Mouse (Mus musculus) embryonic stem cell, embryonic (primary cell): Measurements from ENCODE around the gene Tff2.

Experiments used
- CTCF ChIA-PET, 4 experiments: fragments of 300-600 bp in 2 of 4; fragments of 350-600 bp in 2 of 4; sonication (Branson Sonifier 250); formaldehyde crosslinking; loops; one replicate each; lab custom pipeline; 2022; ENCODE audit warnings: inconsistent platforms in 2 of 4; lab: Charles Lee
- POLR2A ChIA-PET, 4 experiments: fragments of 300-600 bp in 2 of 4; fragments of 350-600 bp in 2 of 4; sonication (Branson Sonifier 250); formaldehyde crosslinking; loops; one replicate each; lab custom pipeline; 2022; ENCODE audit warnings: antibody characterized with exemption in 4 of 4, inconsistent platforms in 1 of 4; lab: Charles Lee

The Tff2 gene

GRCm38 (mm10) chr17:31113191-31113856 lies 30.8 kb downstream of the Tff2 start:
- POLR2A ChIA-PET, result interaction anchor here in 3 of 4 experiments (0.5 to 1.1 kb wide), 7 partner anchors 10 to 190 kb away, joined by 3 to 5 read pairs (median 3); partner anchors contain the start of gene Abcg1 (in 1 of the 3)

GRCm38 (mm10) chr17:31108388-31108787 lies 35.7 kb downstream of the Tff2 start:
- POLR2A ChIA-PET, result interaction anchor here in 1 of 4 experiments (0.6 kb wide), 1 partner anchor 9 kb away, joined by 3 read pairs; no protein-coding TSS in a partner anchor
- CTCF ChIA-PET, result interaction anchor here in 3 of 4 experiments (1.1 to 2.2 kb wide), 7 partner anchors 10 to 146 kb away, joined by 3 to 7 read pairs (median 4); partner anchors contain the start of gene Abcg1 (in 1 of the 3)

More at GRCm38 (mm10) chr17:31113191-31113856, 30.8 kb downstream of the Tff2 start:
- CTCF ChIA-PET, result interaction anchor here in 3 of 4 experiments (0.5 to 1.6 kb wide), 5 partner anchors 9 to 218 kb away, joined by 3 to 10 read pairs (median 3); no protein-coding TSS in a partner anchor

- CTCF ChIA-PET, result no interaction called here
- POLR2A ChIA-PET, result interaction anchor here in 1 of 4 experiments (1.2 kb wide), 1 partner anchor 10 kb away, joined by 3 read pairs; no protein-coding TSS in a partner anchor
Observed at GRCm38 (mm10) chr17:31103823-31104222, 40.3 kb downstream of the Tff2 start.

GRCm38 (mm10) chr17:31103007-31103570 lies 41.0 kb downstream of the Tff2 start:
- ChIA-PET CTCF (interaction anchor here in 1 of 4 experiments (0.9 kb wide), 1 partner anchor 45 kb away, joined by 3 read pairs; the partner anchor contains the start of gene Abcg1), POLR2A (interaction anchor here in 2 of 4 experiments (1.0 to 1.2 kb wide), 2 partner anchors 9 to 10 kb away, joined by 3 read pairs; no protein-coding TSS in a partner anchor)

GRCm38 (mm10) chr17:31098788-31099187 lies 45.3 kb downstream of the Tff2 start:
- ChIA-PET POLR2A (no interaction called here), CTCF (no interaction called here)

- ChIA-PET POLR2A (interaction anchor here in 1 of 4 experiments (0.6 kb wide), 1 partner anchor 16 kb away, joined by 5 read pairs; no protein-coding TSS in a partner anchor), CTCF (no interaction called here)
Observed at GRCm38 (mm10) chr17:31096893-31097292, 47.2 kb downstream of the Tff2 start.

GRCm38 (mm10) chr17:31095570-31095969 lies 48.5 kb downstream of the Tff2 start:
- ChIA-PET POLR2A (interaction anchor here in 2 of 4 experiments (0.6 kb wide), 2 partner anchors 11 to 1187 kb away, joined by 3 to 4 read pairs; no protein-coding TSS in a partner anchor), CTCF (interaction anchor here in 1 of 4 experiments (0.5 kb wide), 1 partner anchor 282 kb away, joined by 3 read pairs; no protein-coding TSS in a partner anchor)

- POLR2A ChIA-PET, result interaction anchor here in 3 of 4 experiments (0.5 to 0.7 kb wide), 5 partner anchors 10 to 1188 kb away, joined by 3 to 4 read pairs (median 3); no protein-coding TSS in a partner anchor
- CTCF ChIA-PET, result interaction anchor here in 1 of 4 experiments (0.5 kb wide), 1 partner anchor 283 kb away, joined by 3 read pairs; no protein-coding TSS in a partner anchor
Observed at GRCm38 (mm10) chr17:31094781-31095180, 49.3 kb downstream of the Tff2 start.
